Mouse (Mus musculus): ENCODE measurements around the gene Vwa8. TPM values are rescaled to one million over a fixed set of nuclear protein-coding genes. Genes with fewer than 3 reads are reported as not detected.
"Not testable (repeated sequence)": the region's sequence is repeated elsewhere in the genome, so short reads cannot be mapped to it uniquely, and the experiment has no call there.

Gene Vwa8
- polyA plus RNA-seq, 1 experiment, result 13.9 TPM

DNA sequence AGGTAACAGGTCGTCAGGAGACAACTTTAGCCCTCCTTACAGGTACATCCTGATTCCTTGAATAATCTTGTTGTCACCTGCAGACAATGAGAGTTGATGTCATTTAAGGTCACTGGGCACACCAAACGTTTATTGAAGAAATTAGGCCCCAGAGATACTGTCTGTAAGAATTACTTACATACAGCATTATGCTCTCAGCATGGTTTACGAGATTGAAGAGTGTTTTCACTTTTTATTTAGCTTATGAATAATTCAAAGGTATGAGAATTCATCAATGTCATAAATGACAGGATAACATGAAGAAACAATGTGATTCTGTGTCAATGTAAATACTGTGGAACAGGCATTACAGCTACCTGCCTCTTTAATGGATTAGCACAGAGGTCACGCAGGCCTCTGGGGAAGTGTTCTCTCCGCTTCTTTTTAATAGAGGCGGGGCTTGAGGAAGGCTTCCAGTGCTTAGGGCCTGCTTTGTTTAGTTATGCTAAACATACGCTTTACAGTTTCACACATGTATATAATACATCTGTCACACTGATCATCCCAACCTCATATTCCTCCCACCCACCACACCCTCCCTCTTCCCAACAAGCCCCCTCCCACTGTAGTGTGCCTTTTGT lies 37.2 kb downstream of the Vwa8 start:
- H3K27me3 ChIP-seq (ENCODE audit: control insufficient read depth, insufficient read depth, insufficient read length), result no peaks in the 10 kb centered on the region
- H3K79me3 ChIP-seq (ENCODE audit: low read depth), result peaks cover 2% of the 10 kb centered on the region
- H3K36me3 ChIP-seq (ENCODE audit: control insufficient read depth, insufficient read depth), result no peaks in the 10 kb centered on the region
- H3ac ChIP-seq (ENCODE audit: control insufficient read depth, insufficient read length, low read depth), result no peak overlapping the region
- no peak overlapping the region for H3K4me3 ChIP-seq (ENCODE audit: insufficient read depth, poor library complexity, severe bottlenecking)
- H3K79me2 ChIP-seq (ENCODE audit: control insufficient read depth, insufficient read depth), result peaks cover under 1% of the 10 kb centered on the region
- TF ChIP-seq FOSL1 (IDR thresholded peaks at IDR 0.05; ENCODE audit: insufficient read depth, low read length, poor library complexity, severe bottlenecking) (no peak), CTCF (IDR thresholded peaks at IDR 0.05; ENCODE audit: control insufficient read depth, insufficient read depth, insufficient read length) (no peak), MYOD1 (IDR thresholded peaks at IDR 0.05; ENCODE audit: control insufficient read depth, insufficient read length, low read depth) (no peak), MYOG (IDR thresholded peaks at IDR 0.05; ENCODE audit: control insufficient read depth, extremely low read depth, insufficient read length) (no peak), USF1 (IDR thresholded peaks at IDR 0.05; ENCODE audit: low read depth) (no peak), MAX (IDR thresholded peaks at IDR 0.05) (no peak), CEBPB (IDR thresholded peaks at IDR 0.05; ENCODE audit: low read depth) (no peak)

DNA sequence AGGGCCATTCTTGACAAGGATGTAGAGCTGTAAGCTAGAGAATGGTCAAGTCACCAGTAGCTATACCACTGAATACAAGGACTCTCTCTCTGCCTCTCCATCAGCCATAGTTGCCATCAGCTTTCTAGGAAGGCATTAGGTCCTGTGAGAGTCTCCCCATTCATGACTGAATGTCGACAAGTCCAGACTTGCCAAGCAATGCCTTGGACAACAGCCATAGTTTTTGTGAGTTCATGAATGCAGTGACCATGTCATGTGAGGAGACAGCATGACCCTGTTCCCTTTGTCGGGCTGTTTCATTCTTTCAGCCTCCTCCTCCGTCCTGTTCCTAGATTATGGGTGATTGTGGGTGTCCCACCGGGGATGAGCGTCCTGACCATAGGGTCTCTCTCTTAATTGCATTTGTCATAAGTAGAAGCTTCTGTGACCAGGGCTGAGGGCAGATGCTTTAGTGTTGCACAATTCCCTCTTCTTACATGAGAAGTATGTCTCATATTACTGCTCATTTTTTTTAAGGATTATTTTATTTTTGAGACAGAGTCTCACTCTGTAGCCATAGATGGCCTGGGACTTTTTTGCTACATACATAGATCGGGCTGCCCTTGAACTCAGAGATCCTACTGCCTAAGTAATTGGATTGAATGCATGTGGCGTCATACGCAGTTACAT lies 37.8 kb downstream of the Vwa8 start:
- Histone ChIP-seq H3K79me3 (ENCODE audit: low read depth) (peaks cover 2% of the 10 kb centered on the region), H3K36me3 (ENCODE audit: control insufficient read depth, insufficient read depth) (no peaks in the 10 kb centered on the region), H3ac (ENCODE audit: control insufficient read depth, insufficient read length, low read depth) (no peak overlapping the region), H3K27me3 (ENCODE audit: control insufficient read depth, insufficient read depth, insufficient read length) (no peaks in the 10 kb centered on the region), H3K4me3 (ENCODE audit: insufficient read depth, poor library complexity, severe bottlenecking) (no peak overlapping the region), H3K79me2 (ENCODE audit: control insufficient read depth, insufficient read depth) (no peaks in the 10 kb centered on the region)
- TF ChIP-seq MYOG (IDR thresholded peaks at IDR 0.05; ENCODE audit: control insufficient read depth, extremely low read depth, insufficient read length) (no peak), MYOD1 (IDR thresholded peaks at IDR 0.05; ENCODE audit: control insufficient read depth, insufficient read length, low read depth) (no peak), CEBPB (IDR thresholded peaks at IDR 0.05; ENCODE audit: low read depth) (peak; percentile 58)

DNA sequence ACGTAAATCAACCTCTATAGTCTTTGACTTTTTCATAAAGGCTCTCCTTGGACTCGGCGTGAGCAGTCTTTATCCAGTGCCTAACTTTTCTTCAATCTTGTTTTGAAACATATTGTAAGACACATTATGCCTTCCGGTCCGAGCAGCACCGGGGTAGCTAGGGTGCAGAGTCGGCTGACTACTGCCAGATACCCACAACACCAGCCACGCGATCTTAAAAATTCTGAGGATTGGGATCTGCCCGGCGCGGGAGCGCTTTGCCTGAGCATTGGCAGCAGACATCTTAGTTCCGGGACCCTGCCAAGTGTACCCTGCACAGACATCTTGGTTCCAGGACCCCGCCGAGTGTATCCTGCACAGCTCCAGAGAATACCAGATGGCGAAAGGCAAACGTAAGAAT lies 38.6 kb downstream of the Vwa8 start:
- H3K79me3 ChIP-seq (ENCODE audit: low read depth); H3K4me3 ChIP-seq (ENCODE audit: insufficient read depth, poor library complexity, severe bottlenecking); H3K27me3 ChIP-seq (ENCODE audit: control insufficient read depth, insufficient read depth, insufficient read length); H3K36me3 ChIP-seq (ENCODE audit: control insufficient read depth, insufficient read depth); H3K79me2 ChIP-seq (ENCODE audit: control insufficient read depth, insufficient read depth); H3ac ChIP-seq (ENCODE audit: control insufficient read depth, insufficient read length, low read depth): not testable (repeated sequence)

DNA sequence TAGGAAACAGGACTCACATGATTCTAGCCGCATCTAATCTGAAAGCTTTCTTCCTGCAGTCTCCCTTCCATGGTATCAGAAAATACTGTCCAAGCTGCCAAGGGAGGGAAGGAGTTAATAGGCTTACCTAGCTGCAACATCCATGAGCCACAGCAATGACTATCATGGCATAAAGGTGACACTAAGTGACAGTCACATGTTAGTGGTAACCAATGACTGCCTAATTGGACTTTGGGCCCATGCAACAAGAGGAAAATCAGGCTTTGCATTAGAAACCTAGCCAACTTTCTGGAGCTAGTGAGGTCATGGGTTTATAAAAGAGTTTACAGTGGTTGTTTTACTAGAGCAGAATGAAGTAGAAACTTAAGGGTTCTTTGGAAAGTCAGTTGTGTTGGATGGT lies 46.6 kb downstream of the Vwa8 start:
- Histone ChIP-seq H3K79me3 (ENCODE audit: low read depth) (no peaks in the 10 kb centered on the region), H3ac (ENCODE audit: control insufficient read depth, insufficient read length, low read depth) (no peak overlapping the region), H3K79me2 (ENCODE audit: control insufficient read depth, insufficient read depth) (peaks cover 10% of the 10 kb centered on the region), H3K36me3 (ENCODE audit: control insufficient read depth, insufficient read depth) (no peaks in the 10 kb centered on the region), H3K27me3 (ENCODE audit: control insufficient read depth, insufficient read depth, insufficient read length) (no peaks in the 10 kb centered on the region), H3K4me3 (ENCODE audit: insufficient read depth, poor library complexity, severe bottlenecking) (no peak overlapping the region)
- TF ChIP-seq MYOD1 (IDR thresholded peaks at IDR 0.05; ENCODE audit: control insufficient read depth, insufficient read length, low read depth), result no peak
- no peak for TF ChIP-seq MYOG (IDR thresholded peaks at IDR 0.05; ENCODE audit: control insufficient read depth, extremely low read depth, insufficient read length)
- no peak for TF ChIP-seq MAX (IDR thresholded peaks at IDR 0.05)
- TF ChIP-seq CTCF (IDR thresholded peaks at IDR 0.05; ENCODE audit: control insufficient read depth, insufficient read depth, insufficient read length), result no peak
- TF ChIP-seq CEBPB (IDR thresholded peaks at IDR 0.05; ENCODE audit: low read depth), result no peak
- TF ChIP-seq FOSL1 (IDR thresholded peaks at IDR 0.05; ENCODE audit: insufficient read depth, low read length, poor library complexity, severe bottlenecking), result no peak
- TF ChIP-seq USF1 (IDR thresholded peaks at IDR 0.05; ENCODE audit: low read depth), result no peak

DNA sequence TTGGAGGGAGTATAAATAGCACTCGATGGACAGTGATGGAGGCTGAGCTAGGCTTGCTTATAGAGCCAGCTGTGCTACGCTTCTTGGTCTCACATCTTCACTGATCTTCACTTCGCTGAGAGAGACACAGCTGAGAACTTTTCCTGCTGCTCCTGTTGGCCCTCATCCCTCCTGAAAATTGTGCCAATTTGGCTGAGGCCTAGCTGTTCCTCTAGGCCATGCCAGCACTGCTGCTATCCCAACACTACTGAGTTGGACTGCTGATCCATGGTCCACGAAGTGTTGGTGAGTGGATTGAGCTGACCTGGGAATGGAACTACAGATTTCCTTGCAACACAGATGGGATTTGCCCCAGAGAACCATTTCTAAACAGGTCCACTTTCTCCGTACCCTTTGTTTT lies 47.4 kb downstream of the Vwa8 start:
- Histone ChIP-seq H3K79me2 (ENCODE audit: control insufficient read depth, insufficient read depth) (peaks cover 10% of the 10 kb centered on the region), H3K27me3 (ENCODE audit: control insufficient read depth, insufficient read depth, insufficient read length) (no peaks in the 10 kb centered on the region), H3K79me3 (ENCODE audit: low read depth) (no peaks in the 10 kb centered on the region), H3K36me3 (ENCODE audit: control insufficient read depth, insufficient read depth) (no peaks in the 10 kb centered on the region), H3K4me3 (ENCODE audit: insufficient read depth, poor library complexity, severe bottlenecking) (no peak overlapping the region), H3ac (ENCODE audit: control insufficient read depth, insufficient read length, low read depth) (no peak overlapping the region)
- TF ChIP-seq FOSL1 (IDR thresholded peaks at IDR 0.05; ENCODE audit: insufficient read depth, low read length, poor library complexity, severe bottlenecking) (no peak), MAX (IDR thresholded peaks at IDR 0.05) (no peak), MYOG (IDR thresholded peaks at IDR 0.05; ENCODE audit: control insufficient read depth, extremely low read depth, insufficient read length) (no peak), CEBPB (IDR thresholded peaks at IDR 0.05; ENCODE audit: low read depth) (no peak), MYOD1 (IDR thresholded peaks at IDR 0.05; ENCODE audit: control insufficient read depth, insufficient read length, low read depth) (no peak), CTCF (IDR thresholded peaks at IDR 0.05; ENCODE audit: control insufficient read depth, insufficient read depth, insufficient read length) (no peak), USF1 (IDR thresholded peaks at IDR 0.05; ENCODE audit: low read depth) (no peak)

DNA sequence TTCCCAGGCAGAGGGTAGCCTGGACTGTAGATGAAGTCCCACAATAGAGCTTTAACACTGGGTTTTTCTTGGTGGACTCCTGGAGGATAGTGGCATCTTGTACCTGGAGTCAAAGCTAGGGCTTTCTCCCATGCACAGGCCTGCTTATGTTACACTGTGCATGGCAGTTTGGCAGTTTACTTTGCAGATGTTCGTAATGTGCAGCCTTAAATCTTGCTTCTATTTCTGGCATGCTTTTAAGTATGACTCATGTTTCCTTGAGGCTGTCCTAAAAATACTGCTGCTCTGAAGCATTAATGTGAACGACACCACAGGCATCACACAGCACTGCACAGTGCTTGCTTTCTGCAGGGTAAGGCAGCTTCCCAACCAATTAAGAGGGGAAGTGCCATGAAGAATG lies 51.9 kb downstream of the Vwa8 start:
- Histone ChIP-seq H3K4me3 (ENCODE audit: insufficient read depth, poor library complexity, severe bottlenecking) (no peak overlapping the region), H3K36me3 (ENCODE audit: control insufficient read depth, insufficient read depth) (no peaks in the 10 kb centered on the region), H3K79me3 (ENCODE audit: low read depth) (no peaks in the 10 kb centered on the region), H3K79me2 (ENCODE audit: control insufficient read depth, insufficient read depth) (peaks cover 16% of the 10 kb centered on the region), H3ac (ENCODE audit: control insufficient read depth, insufficient read length, low read depth) (no peak overlapping the region), H3K27me3 (ENCODE audit: control insufficient read depth, insufficient read depth, insufficient read length) (no peaks in the 10 kb centered on the region)
- TF ChIP-seq MAX (IDR thresholded peaks at IDR 0.05) (peak; percentile 20), CEBPB (IDR thresholded peaks at IDR 0.05; ENCODE audit: low read depth) (no peak)
